Mouse (Mus musculus): ENCODE data around the gene Aqp3.

- no peak for TF ChIP-seq POLR2A (IDR thresholded peaks at IDR 0.05; ENCODE audit: low read depth, low read length)
- no peak for TF ChIP-seq CTCF (IDR thresholded peaks at IDR 0.05; ENCODE audit: borderline replicate concordance, insufficient read depth, low read length)
These were observed 8.8 kb downstream of the Aqp3 start for GRCm38 (mm10) chr4:41089189-41089588.
